Mouse (Mus musculus) liver, postnatal 0 days (tissue): ENCODE measurements around the gene Foxn3.

ENCODE experiments used
- CTCF ChIP-seq: sonication (generic); IDR thresholded peaks from 2 replicates; pipeline ENCODE4 v1.5.1; 2016; ENCODE audit warnings: antibody characterized with exemption, low read depth
- EP300 ChIP-seq: IDR thresholded peaks from 2 replicates; pipeline ENCODE4 v1.6.1; 2016; ENCODE audit warnings: antibody characterized with exemption, low read depth, mild to moderate bottlenecking

- TF ChIP-seq CTCF (no peak), EP300 (no peak)
These were observed 269.9 kb downstream of the Foxn3 start for GRCm38 (mm10) chr12:99293532-99293931.
